Mouse (Mus musculus): Measurements from ENCODE around the gene Negr1.

DNA sequence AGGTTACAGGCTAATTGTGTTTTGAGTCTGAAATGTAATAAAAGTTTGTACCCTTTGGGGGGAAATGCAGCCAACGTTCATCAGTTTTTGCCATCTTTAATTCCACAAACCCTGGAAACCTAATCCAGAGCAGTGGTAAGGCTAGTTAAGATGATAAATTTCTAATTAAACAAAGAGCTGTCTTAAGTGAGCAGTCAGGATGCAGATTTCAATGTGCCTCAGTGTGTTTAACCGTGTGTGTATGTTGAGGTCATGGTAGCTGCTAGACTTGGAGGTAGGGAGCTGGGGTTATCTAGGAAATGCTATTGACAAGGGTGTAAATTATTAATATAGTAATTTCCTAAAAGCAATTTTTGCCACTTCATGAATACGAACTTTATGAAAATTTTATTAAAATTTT lies 185.9 kb downstream of the Negr1 start:
- TF ChIP-seq USF1 (IDR thresholded peaks at IDR 0.05; ENCODE audit: low read depth): no peak
- TF ChIP-seq CTCF (IDR thresholded peaks at IDR 0.05; ENCODE audit: control insufficient read depth, insufficient read depth, insufficient read length): no peak
- no peak for TF ChIP-seq FOSL1 (IDR thresholded peaks at IDR 0.05; ENCODE audit: insufficient read depth, low read length, poor library complexity, severe bottlenecking)
